Mouse (Mus musculus): ENCODE measurements around the gene Palm2. TPM values are rescaled to one million over a fixed set of nuclear protein-coding genes. Genes with fewer than 3 reads are reported as not detected.

The Palm2 gene
- total RNA-seq, 2 experiments from 2014 or later: not detected

GRCm38 (mm10) chr4:57567666-57568206, 133.7 kb downstream of the Palm2 start, which contains the start of gene Pakap:
Gene Pakap, plus strand, starts transcription at chr4:57568179.
- ATAC-seq (ENCODE audit: poor library complexity, severe bottlenecking): no peak

- no peak for ATAC-seq (ENCODE audit: poor library complexity, severe bottlenecking)
These were observed 134.4 kb downstream of the Palm2 start for GRCm38 (mm10) chr4:57568268-57569068.

GRCm38 (mm10) chr4:57569069-57569355, 135.0 kb downstream of the Palm2 start:
- ATAC-seq (ENCODE audit: poor library complexity, severe bottlenecking): no peak

- ATAC-seq (ENCODE audit: poor library complexity, severe bottlenecking): no peak
These were observed 135.7 kb downstream of the Palm2 start for GRCm38 (mm10) chr4:57569711-57570110.

- no peak for ATAC-seq (ENCODE audit: poor library complexity, severe bottlenecking)
These were observed 136.2 kb downstream of the Palm2 start for GRCm38 (mm10) chr4:57570229-57570628.

- no peak for ATAC-seq (ENCODE audit: poor library complexity, severe bottlenecking)
These were observed 140.1 kb downstream of the Palm2 start for GRCm38 (mm10) chr4:57574181-57574580.

- ATAC-seq (ENCODE audit: poor library complexity, severe bottlenecking): no peak
These were observed 140.6 kb downstream of the Palm2 start for GRCm38 (mm10) chr4:57574646-57575045.

GRCm38 (mm10) chr4:57575686-57576085, 141.6 kb downstream of the Palm2 start:
- no peak for ATAC-seq (ENCODE audit: poor library complexity, severe bottlenecking)

GRCm38 (mm10) chr4:57576095-57576494, 142.0 kb downstream of the Palm2 start:
- no peak for ATAC-seq (ENCODE audit: poor library complexity, severe bottlenecking)

GRCm38 (mm10) chr4:57579683-57580082, 145.6 kb downstream of the Palm2 start:
- no peak for ATAC-seq (ENCODE audit: poor library complexity, severe bottlenecking)

- no peak for ATAC-seq (ENCODE audit: poor library complexity, severe bottlenecking)
These were observed 151.3 kb downstream of the Palm2 start for GRCm38 (mm10) chr4:57585281-57585800.

- ATAC-seq (ENCODE audit: poor library complexity, severe bottlenecking): no peak
These were observed 153.0 kb downstream of the Palm2 start for GRCm38 (mm10) chr4:57586933-57587658.

- no peak for ATAC-seq (ENCODE audit: poor library complexity, severe bottlenecking)
These were observed 154.3 kb downstream of the Palm2 start for GRCm38 (mm10) chr4:57588356-57588755.

GRCm38 (mm10) chr4:57592751-57593150, 158.7 kb downstream of the Palm2 start:
- no peak for ATAC-seq (ENCODE audit: poor library complexity, severe bottlenecking)

GRCm38 (mm10) chr4:57599946-57600345, 165.9 kb downstream of the Palm2 start:
- no peak for ATAC-seq (ENCODE audit: poor library complexity, severe bottlenecking)

- ATAC-seq (ENCODE audit: poor library complexity, severe bottlenecking): no peak
These were observed 166.8 kb downstream of the Palm2 start for GRCm38 (mm10) chr4:57600685-57601457.

- ATAC-seq (ENCODE audit: poor library complexity, severe bottlenecking): no peak
These were observed 167.4 kb downstream of the Palm2 start for GRCm38 (mm10) chr4:57601458-57601835.

- ATAC-seq (ENCODE audit: poor library complexity, severe bottlenecking): no peak
These were observed 168.0 kb downstream of the Palm2 start for GRCm38 (mm10) chr4:57601903-57602617.

GRCm38 (mm10) chr4:57606258-57606657, 172.2 kb downstream of the Palm2 start:
- no peak for ATAC-seq (ENCODE audit: poor library complexity, severe bottlenecking)

- no peak for ATAC-seq (ENCODE audit: poor library complexity, severe bottlenecking)
These were observed 173.3 kb downstream of the Palm2 start for GRCm38 (mm10) chr4:57607247-57607942.
